Mouse (Mus musculus): ENCODE results near the gene Lmod2. TPM values are rescaled to one million over a fixed set of nuclear protein-coding genes. Genes with fewer than 3 reads are reported as not detected.

Lmod2 gene
- not detected in 2 replicates for polyA plus RNA-seq (2015; fragmentation: Nextera tagmentation; extraction: Ambion mirVana)

GRCm38 (mm10) chr6:24597500-24597899 lies at the start of gene Lmod2:
Gene Lmod2, plus strand, starts transcription at chr6:24597762.
- H3K4me3 ChIP-seq (ENCODE audit: low read depth, low read length) = no peak within 1 kb of the TSS
- no peak within 1 kb of the TSS for H3K9ac ChIP-seq (ENCODE audit: low read depth, low read length)
- H3K4me2 ChIP-seq (ENCODE audit: low read length) = no peak within 1 kb of the TSS
- no peaks in the 10 kb centered on the region for H3K9me3 ChIP-seq (replicated peaks; ENCODE audit: control insufficient read depth, low read length, poor library complexity, severe bottlenecking)
- no peaks in the 10 kb centered on the region for H3K36me3 ChIP-seq (ENCODE audit: control insufficient read depth, insufficient read depth, low read length)
- no peak within 1 kb of the TSS for H3K27ac ChIP-seq (ENCODE audit: low read length)
- H3K27me3 ChIP-seq (ENCODE audit: control insufficient read depth, insufficient read depth, low read depth, low read length) = no peaks in the 10 kb centered on the region
- 66% methylated on average over 10 of the region's 10 CpGs for WGBS
- no peak for ATAC-seq
- no peaks in the 10 kb centered on the region for H3K4me1 ChIP-seq (ENCODE audit: control insufficient read depth, insufficient read depth, low read length)

GRCm38 (mm10) chr6:24549801-24550200 lies 47.8 kb upstream of the Lmod2 start:
- Histone ChIP-seq H3K9me3 (replicated peaks; ENCODE audit: control insufficient read depth, low read length, poor library complexity, severe bottlenecking) (no peaks in the 10 kb centered on the region), H3K36me3 (ENCODE audit: control insufficient read depth, insufficient read depth, low read length) (no peaks in the 10 kb centered on the region), H3K9ac (ENCODE audit: low read depth, low read length) (no peak overlapping the region), H3K4me2 (ENCODE audit: low read length) (no peak overlapping the region), H3K27me3 (ENCODE audit: control insufficient read depth, insufficient read depth, low read depth, low read length) (no peaks in the 10 kb centered on the region), H3K27ac (ENCODE audit: low read length) (no peak overlapping the region), H3K4me3 (ENCODE audit: low read depth, low read length) (no peak overlapping the region), H3K4me1 (ENCODE audit: control insufficient read depth, insufficient read depth, low read length) (no peaks in the 10 kb centered on the region)
- no peak for ATAC-seq
- WGBS = 95% methylated on average over 2 of the region's 2 CpGs

GRCm38 (mm10) chr6:24552046-24552445 lies 45.5 kb upstream of the Lmod2 start:
- no peaks in the 10 kb centered on the region for H3K36me3 ChIP-seq (ENCODE audit: control insufficient read depth, insufficient read depth, low read length)
- no peak for ATAC-seq
- no peaks in the 10 kb centered on the region for H3K27me3 ChIP-seq (ENCODE audit: control insufficient read depth, insufficient read depth, low read depth, low read length)
- H3K4me3 ChIP-seq (ENCODE audit: low read depth, low read length) = no peak overlapping the region
- H3K27ac ChIP-seq (ENCODE audit: low read length) = no peak overlapping the region
- WGBS = 83% methylated on average over 7 of the region's 7 CpGs
- no peaks in the 10 kb centered on the region for H3K9me3 ChIP-seq (replicated peaks; ENCODE audit: control insufficient read depth, low read length, poor library complexity, severe bottlenecking)
- H3K4me1 ChIP-seq (ENCODE audit: control insufficient read depth, insufficient read depth, low read length) = no peaks in the 10 kb centered on the region
- no peak overlapping the region for H3K4me2 ChIP-seq (ENCODE audit: low read length)
- no peak overlapping the region for H3K9ac ChIP-seq (ENCODE audit: low read depth, low read length)

DNA sequence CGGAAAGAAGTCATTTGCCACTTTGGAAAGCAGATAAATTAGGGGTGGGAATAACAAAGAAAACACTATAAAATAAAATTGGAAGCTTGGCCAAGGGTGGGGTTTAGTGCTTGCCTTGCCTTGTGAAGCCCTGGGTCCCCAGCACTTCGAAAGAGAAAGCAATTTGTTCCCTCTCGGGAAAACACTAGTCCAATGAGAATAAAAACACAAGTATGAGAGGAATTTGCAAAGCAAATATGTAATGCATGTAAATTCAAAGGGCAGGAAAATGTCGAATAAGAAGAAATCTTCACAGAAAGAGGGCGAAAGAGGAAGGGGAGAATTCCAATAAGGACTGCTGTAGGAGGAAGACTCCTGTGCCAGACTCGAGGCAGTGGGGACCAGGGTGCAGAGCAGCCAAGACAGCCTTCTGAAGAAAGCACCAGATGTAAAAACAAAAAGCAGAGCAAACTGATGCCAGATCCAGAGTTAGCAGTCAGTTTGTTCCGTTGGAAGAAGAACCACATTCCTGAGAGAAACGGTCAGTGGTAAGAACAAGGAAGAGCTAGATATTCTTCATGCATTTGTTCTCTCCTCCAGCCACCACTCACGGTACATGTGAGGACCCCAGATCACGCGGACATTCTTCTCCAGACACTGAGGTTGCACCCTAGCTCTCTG lies 43.0 kb upstream of the Lmod2 start:
- H3K4me3 ChIP-seq (ENCODE audit: low read depth, low read length) = no peak overlapping the region
- H3K4me1 ChIP-seq (ENCODE audit: control insufficient read depth, insufficient read depth, low read length) = no peaks in the 10 kb centered on the region
- no peaks in the 10 kb centered on the region for H3K9me3 ChIP-seq (replicated peaks; ENCODE audit: control insufficient read depth, low read length, poor library complexity, severe bottlenecking)
- WGBS = 80% methylated on average over 11 of the region's 11 CpGs
- H3K9ac ChIP-seq (ENCODE audit: low read depth, low read length) = no peak overlapping the region
- no peaks in the 10 kb centered on the region for H3K27me3 ChIP-seq (ENCODE audit: control insufficient read depth, insufficient read depth, low read depth, low read length)
- no peak overlapping the region for H3K27ac ChIP-seq (ENCODE audit: low read length)
- no peak overlapping the region for H3K4me2 ChIP-seq (ENCODE audit: low read length)
- H3K36me3 ChIP-seq (ENCODE audit: control insufficient read depth, insufficient read depth, low read length) = no peaks in the 10 kb centered on the region
- ATAC-seq = no peak

DNA sequence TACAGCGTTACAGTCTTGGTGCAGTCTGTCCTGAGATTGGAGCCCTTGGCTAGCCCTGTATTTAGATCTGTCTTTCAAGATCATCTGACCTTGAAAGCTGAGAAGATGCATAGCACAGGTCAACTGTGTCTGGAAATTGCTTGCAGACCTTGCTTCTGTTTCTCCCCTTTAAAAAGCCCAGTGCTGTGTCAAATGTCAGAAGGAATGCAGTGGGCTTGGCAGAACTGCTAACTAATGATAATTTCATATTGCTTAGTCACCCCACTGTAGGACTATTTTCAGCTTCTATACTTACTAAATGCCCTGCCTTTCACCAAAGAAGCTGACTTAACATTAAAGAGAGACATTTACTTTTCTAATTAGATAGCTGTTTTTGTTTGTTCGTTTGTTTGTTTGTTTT lies 42.1 kb upstream of the Lmod2 start:
- no peaks in the 10 kb centered on the region for H3K9me3 ChIP-seq (replicated peaks; ENCODE audit: control insufficient read depth, low read length, poor library complexity, severe bottlenecking)
- H3K36me3 ChIP-seq (ENCODE audit: control insufficient read depth, insufficient read depth, low read length) = no peaks in the 10 kb centered on the region
- H3K27me3 ChIP-seq (ENCODE audit: control insufficient read depth, insufficient read depth, low read depth, low read length) = no peaks in the 10 kb centered on the region
- no peak overlapping the region for H3K9ac ChIP-seq (ENCODE audit: low read depth, low read length)
- 87% methylated on average over 2 of the region's 2 CpGs for WGBS
- H3K27ac ChIP-seq (ENCODE audit: low read length) = no peak overlapping the region
- no peak overlapping the region for H3K4me2 ChIP-seq (ENCODE audit: low read length)
- H3K4me3 ChIP-seq (ENCODE audit: low read depth, low read length) = no peak overlapping the region
- H3K4me1 ChIP-seq (ENCODE audit: control insufficient read depth, insufficient read depth, low read length) = no peaks in the 10 kb centered on the region
- no peak for ATAC-seq

DNA sequence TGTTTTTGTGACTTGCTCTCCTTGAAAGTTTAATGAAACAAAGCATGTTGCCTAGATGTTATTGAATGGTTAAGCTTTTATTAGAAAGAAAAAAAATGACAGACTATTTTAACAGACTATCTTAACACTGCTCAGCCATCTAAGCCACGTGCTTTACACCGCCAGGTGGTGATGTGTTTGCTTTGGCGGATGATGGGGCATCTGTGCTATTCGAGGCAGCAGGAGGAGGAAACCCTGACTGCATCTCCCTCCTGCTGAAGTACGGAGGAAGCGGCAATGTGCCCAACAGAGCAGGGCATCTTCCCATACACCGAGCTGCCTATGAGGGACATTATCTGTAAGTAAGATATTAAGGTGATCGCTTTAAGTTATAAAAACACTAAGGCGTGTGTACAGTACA lies 33.5 kb upstream of the Lmod2 start:
- 84% methylated on average over 9 of the region's 9 CpGs for WGBS
- no peak for ATAC-seq
- Histone ChIP-seq H3K9me3 (replicated peaks; ENCODE audit: control insufficient read depth, low read length, poor library complexity, severe bottlenecking) (no peaks in the 10 kb centered on the region), H3K9ac (ENCODE audit: low read depth, low read length) (no peak overlapping the region), H3K4me3 (ENCODE audit: low read depth, low read length) (no peak overlapping the region), H3K4me2 (ENCODE audit: low read length) (no peak overlapping the region), H3K4me1 (ENCODE audit: control insufficient read depth, insufficient read depth, low read length) (no peaks in the 10 kb centered on the region), H3K27me3 (ENCODE audit: control insufficient read depth, insufficient read depth, low read depth, low read length) (no peaks in the 10 kb centered on the region), H3K36me3 (ENCODE audit: control insufficient read depth, insufficient read depth, low read length) (no peaks in the 10 kb centered on the region), H3K27ac (ENCODE audit: low read length) (no peak overlapping the region)

DNA sequence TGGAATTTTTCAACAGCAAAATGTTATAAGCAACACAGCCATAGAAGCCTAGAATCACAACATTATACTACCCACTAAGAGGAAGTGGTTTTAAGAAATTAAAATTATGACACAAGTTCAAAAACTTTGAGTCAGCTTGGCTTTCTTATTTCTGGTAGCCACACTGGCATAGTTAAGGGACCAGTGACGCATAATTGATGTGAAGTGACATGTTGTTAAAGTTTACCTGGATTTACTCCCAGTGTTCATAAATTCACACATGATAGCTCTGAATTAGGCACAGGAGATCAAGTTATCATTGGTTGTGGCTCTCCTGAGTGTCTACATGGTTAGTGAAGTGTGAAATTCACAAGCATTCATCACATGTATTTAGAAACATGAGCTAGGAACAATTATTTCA lies 32.7 kb upstream of the Lmod2 start:
- WGBS = 95% methylated on average over 1 of the region's 1 CpGs
- H3K27ac ChIP-seq (ENCODE audit: low read length) = no peak overlapping the region
- H3K4me3 ChIP-seq (ENCODE audit: low read depth, low read length) = no peak overlapping the region
- ATAC-seq = no peak
- no peaks in the 10 kb centered on the region for H3K27me3 ChIP-seq (ENCODE audit: control insufficient read depth, insufficient read depth, low read depth, low read length)
- no peaks in the 10 kb centered on the region for H3K4me1 ChIP-seq (ENCODE audit: control insufficient read depth, insufficient read depth, low read length)
- no peaks in the 10 kb centered on the region for H3K36me3 ChIP-seq (ENCODE audit: control insufficient read depth, insufficient read depth, low read length)
- H3K9ac ChIP-seq (ENCODE audit: low read depth, low read length) = no peak overlapping the region
- H3K4me2 ChIP-seq (ENCODE audit: low read length) = no peak overlapping the region
- no peaks in the 10 kb centered on the region for H3K9me3 ChIP-seq (replicated peaks; ENCODE audit: control insufficient read depth, low read length, poor library complexity, severe bottlenecking)

- Histone ChIP-seq H3K9me3 (replicated peaks; ENCODE audit: control insufficient read depth, low read length, poor library complexity, severe bottlenecking) (no peaks in the 10 kb centered on the region), H3K4me3 (ENCODE audit: low read depth, low read length) (no peak overlapping the region), H3K27me3 (ENCODE audit: control insufficient read depth, insufficient read depth, low read depth, low read length) (no peaks in the 10 kb centered on the region), H3K27ac (ENCODE audit: low read length) (no peak overlapping the region), H3K36me3 (ENCODE audit: control insufficient read depth, insufficient read depth, low read length) (no peaks in the 10 kb centered on the region), H3K9ac (ENCODE audit: low read depth, low read length) (no peak overlapping the region), H3K4me1 (ENCODE audit: control insufficient read depth, insufficient read depth, low read length) (no peaks in the 10 kb centered on the region), H3K4me2 (ENCODE audit: low read length) (no peak overlapping the region)
- ATAC-seq = no peak
- 90% methylated on average over 5 of the region's 5 CpGs for WGBS
Observed at GRCm38 (mm10) chr6:24568963-24569362, 28.6 kb upstream of the Lmod2 start.

GRCm38 (mm10) chr6:24569711-24570110 lies 27.9 kb upstream of the Lmod2 start:
- Histone ChIP-seq H3K4me3 (ENCODE audit: low read depth, low read length) (no peak overlapping the region), H3K27me3 (ENCODE audit: control insufficient read depth, insufficient read depth, low read depth, low read length) (no peaks in the 10 kb centered on the region), H3K4me2 (ENCODE audit: low read length) (no peak overlapping the region), H3K9ac (ENCODE audit: low read depth, low read length) (no peak overlapping the region), H3K9me3 (replicated peaks; ENCODE audit: control insufficient read depth, low read length, poor library complexity, severe bottlenecking) (0 out of 2 replicates have a peak, but pooled peaks cover 2% of the 10 kb centered on the region), H3K4me1 (ENCODE audit: control insufficient read depth, insufficient read depth, low read length) (no peaks in the 10 kb centered on the region), H3K27ac (ENCODE audit: low read length) (no peak overlapping the region), H3K36me3 (ENCODE audit: control insufficient read depth, insufficient read depth, low read length) (no peaks in the 10 kb centered on the region)
- 86% methylated on average over 1 of the region's 1 CpGs for WGBS
- no peak for ATAC-seq
